Mouse (Mus musculus): ENCODE results near the gene Tex14.
"Not testable (repeated sequence)": the region's sequence is repeated elsewhere in the genome, so short reads cannot be mapped to it uniquely, and the experiment has no call there.

- not testable (repeated sequence) for TF ChIP-seq CTCF (conservative IDR thresholded peaks at IDR 0.05; ENCODE audit: insufficient read depth, insufficient read length, low read depth, low read length); POLR2A (IDR thresholded peaks at IDR 0.05; ENCODE audit: low read depth, low read length)
Observed at GRCm38 (mm10) chr11:87461780-87462460, 57.1 kb downstream of the Tex14 start.
